Mouse (Mus musculus): ENCODE results near the gene Mllt1. TPM values are rescaled to one million over a fixed set of nuclear protein-coding genes. Genes with fewer than 3 reads are reported as not detected.

Mllt1 gene
- total RNA-seq, 2 experiments from 2014 or later, result 2.1 to 3.5 TPM

GRCm38 (mm10) chr17:56843678-56844077 lies 91.5 kb downstream of the Mllt1 start:
- no peak for ATAC-seq (replicated peaks; ENCODE audit: low FRiP score, poor library complexity, severe bottlenecking)

Other genes with a start within 250 kb of the Mllt1 start
- gene Ndufa11, start 217.6 kb downstream of the Mllt1 start, total RNA-seq (2015; ENCODE audit: low replicate concordance), result 17.7 and 29.7 TPM in 2 replicates
- 21.3 and 29.1 TPM in 2 replicates for gene Ndufa11, start 217.6 kb downstream of the Mllt1 start, total RNA-seq (2017; ENCODE audit: low replicate concordance)
- gene Vmac, start 217.4 kb downstream of the Mllt1 start, total RNA-seq (2015; ENCODE audit: low replicate concordance), result 0.38 and 1.0 TPM in 2 replicates
- 1.4 and 8.3 TPM in 2 replicates for gene Vmac, start 217.4 kb downstream of the Mllt1 start, total RNA-seq (2017; ENCODE audit: low replicate concordance)
- gene Nrtn, start 177.9 kb downstream of the Mllt1 start, total RNA-seq (2015; ENCODE audit: low replicate concordance), result not detected in 2 replicates
- 0.51 TPM in 1 of 2 replicates, not detected in the other for gene Nrtn, start 177.9 kb downstream of the Mllt1 start, total RNA-seq (2017; ENCODE audit: low replicate concordance)
- 0.84 and 5.6 TPM in 2 replicates for gene Dus3l, start 170.7 kb downstream of the Mllt1 start, total RNA-seq (2015; ENCODE audit: low replicate concordance)
- 5.4 and 5.9 TPM in 2 replicates for gene Dus3l, start 170.7 kb downstream of the Mllt1 start, total RNA-seq (2017; ENCODE audit: low replicate concordance)
- not detected in 2 replicates for gene Prr22, start 165.2 kb downstream of the Mllt1 start, total RNA-seq (2015; ENCODE audit: low replicate concordance)
- not detected in 2 replicates for gene Prr22, start 165.2 kb downstream of the Mllt1 start, total RNA-seq (2017; ENCODE audit: low replicate concordance)
- 21.5 and 25.7 TPM in 2 replicates for gene Rfx2, start 104.4 kb downstream of the Mllt1 start, total RNA-seq (2015; ENCODE audit: low replicate concordance)
- 26.1 and 39.6 TPM in 2 replicates for gene Rfx2, start 104.4 kb downstream of the Mllt1 start, total RNA-seq (2017; ENCODE audit: low replicate concordance)
- gene Acsbg2, start 61.0 kb downstream of the Mllt1 start, total RNA-seq (2015; ENCODE audit: low replicate concordance), result not detected in 2 replicates
- not detected in 2 replicates for gene Acsbg2, start 61.0 kb downstream of the Mllt1 start, total RNA-seq (2017; ENCODE audit: low replicate concordance)
- not detected in 2 replicates for gene 1700061G19Rik, start 59.9 kb downstream of the Mllt1 start, total RNA-seq (2015; ENCODE audit: low replicate concordance)
- not detected in 2 replicates for gene 1700061G19Rik, start 59.9 kb downstream of the Mllt1 start, total RNA-seq (2017; ENCODE audit: low replicate concordance)
- gene Acer1, start 46.7 kb upstream of the Mllt1 start, total RNA-seq (2015; ENCODE audit: low replicate concordance), result not detected in 2 replicates
- not detected in 2 replicates for gene Acer1, start 46.7 kb upstream of the Mllt1 start, total RNA-seq (2017; ENCODE audit: low replicate concordance)
- 4.6 and 13.8 TPM in 2 replicates for gene Clpp, start 54.9 kb upstream of the Mllt1 start, total RNA-seq (2015; ENCODE audit: low replicate concordance)
- 6.6 and 9.6 TPM in 2 replicates for gene Clpp, start 54.9 kb upstream of the Mllt1 start, total RNA-seq (2017; ENCODE audit: low replicate concordance)
- gene Alkbh7, start 61.9 kb upstream of the Mllt1 start, total RNA-seq (2015; ENCODE audit: low replicate concordance), result not detected in 2 replicates
- gene Alkbh7, start 61.9 kb upstream of the Mllt1 start, total RNA-seq (2017; ENCODE audit: low replicate concordance), result 2.5 and 8.9 TPM in 2 replicates
- not detected in 2 replicates for gene Pspn, start 64.6 kb upstream of the Mllt1 start, total RNA-seq (2015; ENCODE audit: low replicate concordance)
- 1.5 TPM in 1 of 2 replicates, not detected in the other for gene Pspn, start 64.6 kb upstream of the Mllt1 start, total RNA-seq (2017; ENCODE audit: low replicate concordance)
- gene Gtf2f1, start 75.9 kb upstream of the Mllt1 start, total RNA-seq (2015; ENCODE audit: low replicate concordance), result 18.3 and 33.9 TPM in 2 replicates
- gene Gtf2f1, start 75.9 kb upstream of the Mllt1 start, total RNA-seq (2017; ENCODE audit: low replicate concordance), result 34.3 and 59.5 TPM in 2 replicates
- gene Gm17949, start 76.1 kb upstream of the Mllt1 start, total RNA-seq (2015; ENCODE audit: low replicate concordance), result not detected in 2 replicates
- not detected in 2 replicates for gene Gm17949, start 76.1 kb upstream of the Mllt1 start, total RNA-seq (2017; ENCODE audit: low replicate concordance)
- gene Khsrp, start 96.1 kb upstream of the Mllt1 start, total RNA-seq (2015; ENCODE audit: low replicate concordance), result 32.9 and 37.6 TPM in 2 replicates
- 29.8 and 34.2 TPM in 2 replicates for gene Khsrp, start 96.1 kb upstream of the Mllt1 start, total RNA-seq (2017; ENCODE audit: low replicate concordance)
- gene Slc25a41, start 106.2 kb upstream of the Mllt1 start, total RNA-seq (2015; ENCODE audit: low replicate concordance), result not detected in 2 replicates
- gene Slc25a41, start 106.2 kb upstream of the Mllt1 start, total RNA-seq (2017; ENCODE audit: low replicate concordance), result not detected in 2 replicates
- not detected in 2 replicates for gene Crb3, start 123.7 kb upstream of the Mllt1 start, total RNA-seq (2015; ENCODE audit: low replicate concordance)
- not detected in 2 replicates for gene Crb3, start 123.7 kb upstream of the Mllt1 start, total RNA-seq (2017; ENCODE audit: low replicate concordance)
- 2.9 and 3.3 TPM in 2 replicates for gene Slc25a23, start 124.4 kb upstream of the Mllt1 start, total RNA-seq (2015; ENCODE audit: low replicate concordance)
- 1.2 and 4.7 TPM in 2 replicates for gene Slc25a23, start 124.4 kb upstream of the Mllt1 start, total RNA-seq (2017; ENCODE audit: low replicate concordance)
- 16.7 and 25.0 TPM in 2 replicates for gene Dennd1c, start 143.1 kb upstream of the Mllt1 start, total RNA-seq (2015; ENCODE audit: low replicate concordance)
- 2.4 and 7.2 TPM in 2 replicates for gene Dennd1c, start 143.1 kb upstream of the Mllt1 start, total RNA-seq (2017; ENCODE audit: low replicate concordance)
- gene Tubb4a, start 152.4 kb upstream of the Mllt1 start, total RNA-seq (2015; ENCODE audit: low replicate concordance), result not detected in 2 replicates
- gene Tubb4a, start 152.4 kb upstream of the Mllt1 start, total RNA-seq (2017; ENCODE audit: low replicate concordance), result 0.14 TPM in 1 of 2 replicates, not detected in the other
- not detected in 2 replicates for gene Tnfsf9, start 169.9 kb upstream of the Mllt1 start, total RNA-seq (2015; ENCODE audit: low replicate concordance)
- not detected in 2 replicates for gene Tnfsf9, start 169.9 kb upstream of the Mllt1 start, total RNA-seq (2017; ENCODE audit: low replicate concordance)
- gene Cd70, start 214.4 kb upstream of the Mllt1 start, total RNA-seq (2015; ENCODE audit: low replicate concordance), result not detected in 2 replicates
- gene Cd70, start 214.4 kb upstream of the Mllt1 start, total RNA-seq (2017; ENCODE audit: low replicate concordance), result not detected in 2 replicates

Data from erythroblast, adult 5-6 weeks (primary cell).